Mouse (Mus musculus): Measurements from ENCODE around the gene Nmbr. TPM values are rescaled to one million over a fixed set of nuclear protein-coding genes. Genes with fewer than 3 reads are reported as not detected.

The Nmbr gene
- polyA plus RNA-seq, 1 experiment from 2014 or later: not detected

DNA sequence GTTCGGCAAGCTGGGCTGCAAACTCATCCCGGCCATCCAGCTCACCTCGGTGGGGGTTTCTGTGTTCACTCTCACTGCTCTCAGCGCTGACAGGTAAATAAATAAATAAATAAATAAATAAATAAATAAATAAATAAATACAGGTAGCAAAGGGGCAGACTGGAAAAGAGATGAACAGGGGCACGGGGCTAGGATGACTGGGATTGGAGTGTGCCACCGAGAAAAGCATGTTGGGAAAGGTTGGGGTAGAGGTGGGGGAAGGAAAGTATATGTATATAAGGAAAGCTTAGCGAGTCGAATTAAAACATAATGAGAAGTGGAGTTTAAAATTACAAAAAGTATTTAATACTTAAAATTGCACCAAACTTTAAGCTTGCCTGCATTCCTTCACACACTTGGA lies 55.2 kb downstream of the Nmbr start:
- Histone ChIP-seq H3K36me3 (no peaks in the 10 kb centered on the region), H3K4me1 (peaks cover 8% of the 10 kb centered on the region; the same call in 1 of the 2 replicates), H3K27me3 (ENCODE audit: low read depth, poor library complexity, severe bottlenecking) (peaks cover 21% of the 10 kb centered on the region), H3K27ac (no peak overlapping the region), H3K4me3 (peak overlapping the region; percentile 52), H3K9me3 (replicated peaks) (no peaks in the 10 kb centered on the region)
- DNase-seq (ENCODE audit: low spot score): no peak
- WGBS: 28% methylated on average over 8 of the region's 8 CpGs

DNA sequence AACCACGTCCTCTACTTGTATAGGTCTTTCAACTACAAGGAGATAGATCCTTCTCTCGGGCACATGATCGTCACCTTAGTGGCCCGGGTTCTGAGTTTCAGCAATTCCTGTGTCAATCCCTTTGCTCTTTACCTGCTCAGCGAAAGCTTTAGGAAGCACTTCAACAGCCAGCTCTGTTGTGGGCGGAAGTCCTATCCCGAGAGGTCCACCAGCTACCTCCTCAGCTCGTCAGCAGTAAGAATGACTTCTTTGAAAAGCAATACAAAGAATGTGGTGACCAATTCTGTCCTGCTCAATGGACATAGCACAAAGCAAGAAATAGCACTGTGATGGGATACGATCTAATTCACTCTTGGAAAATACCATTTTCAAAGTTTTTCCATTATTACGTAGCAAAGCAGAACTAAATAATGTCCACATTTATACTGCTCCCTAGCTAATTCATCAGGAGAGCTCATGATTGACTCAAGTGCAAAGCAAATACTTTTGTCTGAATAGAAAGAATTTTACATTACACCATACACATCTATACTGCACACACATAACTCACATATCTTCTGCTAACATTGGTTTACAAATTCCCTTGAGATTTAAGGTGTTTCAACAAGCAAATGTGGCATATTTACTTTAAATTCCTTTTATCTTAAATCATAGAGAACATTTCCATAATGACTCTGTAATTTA lies 65.0 kb downstream of the Nmbr start:
- H3K4me3 ChIP-seq: no peak overlapping the region
- DNase-seq (ENCODE audit: low spot score): no peak
- no peaks in the 10 kb centered on the region for H3K36me3 ChIP-seq
- H3K27me3 ChIP-seq (ENCODE audit: low read depth, poor library complexity, severe bottlenecking): no peaks in the 10 kb centered on the region
- no peaks in the 10 kb centered on the region for H3K9me3 ChIP-seq (replicated peaks)
- WGBS: 89% methylated on average over 10 of the region's 10 CpGs
- no peak overlapping the region for H3K27ac ChIP-seq
- no peaks in the 10 kb centered on the region for H3K4me1 ChIP-seq

DNA sequence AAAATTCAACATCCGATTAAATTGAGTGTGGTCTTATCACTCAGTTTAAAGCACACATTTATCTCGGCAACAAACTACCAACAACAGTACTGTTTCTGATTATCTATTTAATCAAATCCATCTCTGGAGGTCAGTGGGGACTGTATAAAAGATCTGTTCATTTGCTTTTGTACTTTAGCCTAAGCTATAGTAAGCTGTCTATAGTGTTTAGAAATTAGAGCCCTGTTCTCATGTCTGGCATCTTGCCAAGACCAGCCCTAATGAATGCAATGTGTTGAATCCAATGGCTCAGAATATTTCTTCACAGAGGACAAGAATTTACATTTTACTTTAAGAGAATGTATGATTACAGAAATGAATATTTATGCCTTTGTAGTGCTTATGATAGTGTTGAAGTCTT lies 69.1 kb downstream of the Nmbr start:
- 71% methylated on average over 2 of the region's 2 CpGs for WGBS
- no peak for DNase-seq (ENCODE audit: low spot score)

DNA sequence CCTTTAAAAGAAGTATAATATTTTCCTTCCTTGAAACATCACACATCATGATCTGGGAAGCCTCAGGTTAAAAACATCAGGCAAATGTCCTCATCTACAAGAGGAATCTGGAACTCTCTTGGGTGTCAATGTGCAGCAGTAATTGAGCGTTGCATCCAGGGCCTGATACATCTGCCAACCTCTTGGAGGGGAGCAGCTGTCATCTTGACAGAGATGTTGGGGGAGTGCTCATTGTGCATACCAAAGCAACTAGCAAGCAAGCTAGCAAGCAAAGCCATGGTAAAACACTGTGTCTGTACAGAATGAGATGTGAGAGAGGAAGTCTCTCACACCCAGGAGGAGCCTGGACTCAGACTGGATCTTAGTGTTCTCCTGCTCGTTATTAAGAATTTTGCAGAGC lies 84.6 kb downstream of the Nmbr start:
- 87% methylated on average over 2 of the region's 2 CpGs for WGBS
- H3K4me1 ChIP-seq: no peaks in the 10 kb centered on the region
- DNase-seq (ENCODE audit: low spot score): no peak
- H3K36me3 ChIP-seq: no peaks in the 10 kb centered on the region
- H3K9me3 ChIP-seq (replicated peaks): no peaks in the 10 kb centered on the region
- H3K27ac ChIP-seq: no peak overlapping the region
- no peaks in the 10 kb centered on the region for H3K27me3 ChIP-seq (ENCODE audit: low read depth, poor library complexity, severe bottlenecking)
- no peak overlapping the region for H3K4me3 ChIP-seq

More for the DNA sequence above, 69.1 kb downstream of the Nmbr start:
- Histone ChIP-seq H3K4me1 (no peaks in the 10 kb centered on the region), H3K4me3 (no peak overlapping the region), H3K27ac (no peak overlapping the region), H3K9me3 (replicated peaks) (no peaks in the 10 kb centered on the region), H3K27me3 (ENCODE audit: low read depth, poor library complexity, severe bottlenecking) (no peaks in the 10 kb centered on the region), H3K36me3 (no peaks in the 10 kb centered on the region)

DNA sequence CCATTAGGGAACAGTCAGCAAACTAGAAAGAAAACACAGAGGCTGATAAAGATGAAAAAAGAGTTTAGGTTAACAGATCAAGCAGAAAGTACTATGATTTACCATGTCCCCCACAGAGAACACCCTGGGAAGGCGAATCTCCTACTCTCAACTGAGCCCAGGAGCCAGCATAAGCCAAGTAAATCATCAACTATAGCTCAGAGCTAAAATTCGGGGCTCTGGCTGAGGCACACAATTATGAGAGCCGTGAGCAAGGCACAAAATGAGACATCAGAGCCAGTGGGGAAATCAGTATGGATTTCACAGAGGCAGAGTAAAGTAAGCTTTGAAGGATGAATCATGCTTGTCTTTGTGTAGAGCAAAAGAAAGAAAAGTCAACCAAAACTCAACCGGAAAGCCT lies 111.6 kb downstream of the Nmbr start:
- WGBS: 77% methylated on average over 4 of the region's 4 CpGs
- no peaks in the 10 kb centered on the region for H3K9me3 ChIP-seq (replicated peaks)
- H3K27me3 ChIP-seq (ENCODE audit: low read depth, poor library complexity, severe bottlenecking): no peaks in the 10 kb centered on the region
- no peaks in the 10 kb centered on the region for H3K4me1 ChIP-seq
- no peaks in the 10 kb centered on the region for H3K36me3 ChIP-seq
- no peak overlapping the region for H3K4me3 ChIP-seq
- no peak for DNase-seq (ENCODE audit: low spot score)
- no peak overlapping the region for H3K27ac ChIP-seq

Other genes starting within 250 kb of the Nmbr start
- gene Adgrg6, start 159.9 kb upstream of the Nmbr start, polyA plus RNA-seq (2016; fragmentation: Nextera tagmentation; extraction: Ambion mirVana): 0.45 and 0.48 TPM in 2 replicates
- 103 and 105 TPM in 2 replicates for gene Vta1, start within 50 bp of the Nmbr start, polyA plus RNA-seq (2016; fragmentation: Nextera tagmentation; extraction: Ambion mirVana)
- not detected in 2 replicates for gene Gje1, start 12.6 kb downstream of the Nmbr start, polyA plus RNA-seq (2016; fragmentation: Nextera tagmentation; extraction: Ambion mirVana)

Data from limb, embryonic 10.5 days (tissue).